Mouse (Mus musculus) ES-E14 (cell line): ENCODE measurements around the gene Rela. TPM values are rescaled to one million over a fixed set of nuclear protein-coding genes. Genes with fewer than 3 reads are reported as not detected.

Experiments
- DNase-seq: peaks from one replicate; pipeline ENCODE4 v3.0.0-alpha.2; 2013; ENCODE audit warnings: low read depth, low spot score
- H3K27ac ChIP-seq: 2 replicates; pipeline ENCODE4 v1.5.1; 2012; ENCODE audit warnings: low read depth, mild to moderate bottlenecking, low read length, moderate library complexity, mixed read lengths; ENCODE audit not compliant: poor library complexity, insufficient read depth, severe bottlenecking
- H3K36me3 ChIP-seq: 2 replicates; pipeline ENCODE4 v1.6.1; 2012; ENCODE audit warnings: mild to moderate bottlenecking, low read length, moderate library complexity, mixed read lengths; ENCODE audit not compliant: control insufficient read depth, poor library complexity, insufficient read depth, severe bottlenecking
- H3K4me1 ChIP-seq, 2 experiments: fragments of 150-350 bp in 1 of 2; sonication (generic) in 1 of 2; 2 replicates each; pipeline ENCODE4 v1.6.1; 2012; ENCODE audit warnings: low read length in 2 of 2, mild to moderate bottlenecking in 1 of 2, mixed read lengths in 1 of 2; ENCODE audit not compliant: control insufficient read depth in 2 of 2, insufficient read depth in 2 of 2, poor library complexity in 1 of 2
- H3K4me3 ChIP-seq, 2 experiments: fragments of 150-350 bp in 1 of 2; sonication (generic) in 1 of 2; 2 replicates each; pipeline ENCODE4 v1.5.1; 2012; ENCODE audit warnings: low read length in 2 of 2, low read depth in 1 of 2, mild to moderate bottlenecking in 1 of 2, mixed read lengths in 1 of 2; ENCODE audit not compliant: insufficient read depth in 1 of 2, poor library complexity in 1 of 2, severe bottlenecking in 1 of 2
- H3K9ac ChIP-seq: 2 replicates; pipeline ENCODE4 v1.6.1; 2012; ENCODE audit warnings: low read depth, mild to moderate bottlenecking, low read length, mixed read lengths; ENCODE audit not compliant: poor library complexity, insufficient read depth, severe bottlenecking
- H3K9me3 ChIP-seq: fragments of 150-350 bp; sonication (generic); 2 replicates; pipeline ENCODE4 v1.6.1; 2012; ENCODE audit warnings: low read depth, mild to moderate bottlenecking, low read length; ENCODE audit not compliant: control insufficient read depth, insufficient read depth
- CHD2 ChIP-seq: IDR thresholded peaks from 2 replicates; pipeline ENCODE4 v1.6.1; 2014; ENCODE audit warnings: mild to moderate bottlenecking, low read depth, low read length, inconsistent platforms
- HCFC1 ChIP-seq: IDR thresholded peaks from 2 replicates; pipeline ENCODE4 v1.6.1; 2012; ENCODE audit warnings: low read length, inconsistent platforms, borderline replicate concordance; ENCODE audit not compliant: insufficient read depth
- MAFK ChIP-seq: IDR thresholded peaks from 2 replicates; pipeline ENCODE4 v1.6.1; 2014; ENCODE audit warnings: mild to moderate bottlenecking, low read depth, low read length, inconsistent platforms; ENCODE audit not compliant: insufficient read depth
- ZC3H11A ChIP-seq: IDR thresholded peaks from 2 replicates; pipeline ENCODE4 v1.6.1; 2012; ENCODE audit warnings: low read depth, mild to moderate bottlenecking, inconsistent platforms, low read length, borderline replicate concordance
- ZNF384 ChIP-seq: IDR thresholded peaks from 2 replicates; pipeline ENCODE4 v1.6.1; 2012; ENCODE audit warnings: low read depth, low read length, inconsistent platforms
- in situ Hi-C, 2 experiments: fragments of 600-800 bp; cut with MboI; formaldehyde crosslinking; loops; one replicate each; pipeline ENCODE4 v1.15.1; 2025; ENCODE audit warnings: low sequenced_read_pairs in 2 of 2, inconsistent platforms in 1 of 2; ENCODE audit not compliant: unreplicated experiment in 2 of 2
- total RNA-seq: library from RNA; depleted of rRNA; stranded (reverse); fragments of 300-350 nt; gene quantifications from 2 replicates; pipeline ENCODE4 v1.2.3, GENCODE M21; 2012

Gene Rela
- total RNA-seq, 1 experiment = 12.1 TPM

GRCm38 (mm10) chr19:5629907-5630306, 7.4 kb upstream of the Rela start:
- in situ Hi-C loops = no loop called here
- TF ChIP-seq ZC3H11A (no peak), HCFC1 (no peak), MAFK (no peak), CHD2 (peak; percentile 52; the same call in 1 of the 2 replicates), ZNF384 (no peak)
- H3K36me3 ChIP-seq = no peaks in the 10 kb centered on the region
- H3K4me1 ChIP-seq = peaks cover 0 to 2% of the 10 kb centered on the region in 2 experiments; a peak in 1 of 4 replicates
- DNase-seq = no peak
- H3K27ac ChIP-seq = no peak overlapping the region
- no peak overlapping the region for H3K4me3 ChIP-seq
- no peak overlapping the region for H3K9ac ChIP-seq
- no peaks in the 10 kb centered on the region for H3K9me3 ChIP-seq

GRCm38 (mm10) chr19:5632120-5632519, 5.2 kb upstream of the Rela start:
- TF ChIP-seq ZNF384 (no peak), CHD2 (no peak), MAFK (no peak), HCFC1 (no peak), ZC3H11A (no peak)
- in situ Hi-C loops = no loop called here
- H3K4me1 ChIP-seq = peaks cover 0 to 2% of the 10 kb centered on the region in 2 experiments; a peak in 1 of 4 replicates
- DNase-seq = no peak
- H3K27ac ChIP-seq = no peak overlapping the region
- H3K9ac ChIP-seq = no peak overlapping the region; the same call in 1 of the 2 replicates
- H3K9me3 ChIP-seq = no peaks in the 10 kb centered on the region
- H3K36me3 ChIP-seq = no peaks in the 10 kb centered on the region
- H3K4me3 ChIP-seq = no peak overlapping the region

- TF ChIP-seq HCFC1 = no peak
- no peak for TF ChIP-seq ZC3H11A
- no peak for TF ChIP-seq CHD2
- TF ChIP-seq ZNF384 = no peak
- TF ChIP-seq MAFK = no peak
- H3K4me1 ChIP-seq = peaks cover 0 to 7% of the 10 kb centered on the region in 2 experiments; a peak in 1 of 4 replicates
- peak overlapping the region in 1 of 2 experiments; percentile 75; a peak in 2 of 4 replicates for H3K4me3 ChIP-seq
- H3K36me3 ChIP-seq = peaks cover 6% of the 10 kb centered on the region
- no peaks in the 10 kb centered on the region for H3K9me3 ChIP-seq
- no peak overlapping the region; the same call in 1 of the 2 replicates for H3K27ac ChIP-seq
- H3K9ac ChIP-seq = no peak overlapping the region
- in situ Hi-C loops = no loop called here
- DNase-seq = no peak
These were observed 1.2 kb upstream of the Rela start for GRCm38 (mm10) chr19:5636036-5636570.

- H3K27ac ChIP-seq = peak overlapping the region; percentile 48; the same call in 1 of the 2 replicates
- TF ChIP-seq CHD2 (no peak), HCFC1 (no peak), ZNF384 (no peak), MAFK (no peak), ZC3H11A (no peak)
- H3K4me3 ChIP-seq = peak overlapping the region; percentile 75 to 79
- no peak for DNase-seq
- peaks cover 0 to 10% of the 10 kb centered on the region in 2 experiments; a peak in 1 of 4 replicates for H3K4me1 ChIP-seq
- peak overlapping the region; percentile 90 for H3K9ac ChIP-seq
- peaks cover 6% of the 10 kb centered on the region for H3K36me3 ChIP-seq
- in situ Hi-C loops = no loop called here
- H3K9me3 ChIP-seq = no peaks in the 10 kb centered on the region
These were observed 677 bp upstream of the Rela start for GRCm38 (mm10) chr19:5636571-5637041.
